Mouse (Mus musculus) ES-Bruce4 (cell line): ENCODE data around the gene Tnr. TPM values are rescaled to one million over a fixed set of nuclear protein-coding genes. Genes with fewer than 3 reads are reported as not detected.

Source experiments
- H3K27ac ChIP-seq: 2 replicates; pipeline ENCODE4 v1.5.1; 2012; ENCODE audit warnings: low read length, inconsistent platforms; ENCODE audit not compliant: insufficient read depth
- H3K27me3 ChIP-seq: 2 replicates; pipeline ENCODE4 v1.6.1; 2012; ENCODE audit warnings: mild to moderate bottlenecking, low read length, inconsistent platforms; ENCODE audit not compliant: control insufficient read depth, poor library complexity, insufficient read depth, severe bottlenecking
- H3K36me3 ChIP-seq: 2 replicates; pipeline ENCODE4 v1.6.1; 2012; ENCODE audit warnings: inconsistent platforms, mild to moderate bottlenecking, low read length, moderate library complexity; ENCODE audit not compliant: control insufficient read depth, poor library complexity, insufficient read depth, severe bottlenecking
- H3K4me1 ChIP-seq: one replicate; pipeline ENCODE4 v1.8.1; 2011; ENCODE audit warnings: low read length; ENCODE audit not compliant: control insufficient read depth, insufficient read depth
- H3K4me3 ChIP-seq: 2 replicates; pipeline ENCODE4 v1.5.1; 2011; ENCODE audit warnings: low read depth, mild to moderate bottlenecking, low read length
- H3K9ac ChIP-seq: 2 replicates; pipeline ENCODE4 v1.6.1; 2012; ENCODE audit warnings: low read depth, mild to moderate bottlenecking, inconsistent platforms; ENCODE audit not compliant: poor library complexity, severe bottlenecking
- H3K9me3 ChIP-seq: replicated peaks from 2 replicates; pipeline ENCODE4 v1.6.1; 2012; ENCODE audit warnings: mild to moderate bottlenecking, low read length, inconsistent platforms; ENCODE audit not compliant: control insufficient read depth, poor library complexity, insufficient read depth, severe bottlenecking
- CTCF ChIP-seq: IDR thresholded peaks from one replicate; pipeline ENCODE4 v1.8.1; 2011; ENCODE audit warnings: low read depth, low read length
- EP300 ChIP-seq: IDR thresholded peaks from 2 replicates; pipeline ENCODE4 v1.6.1; 2011; ENCODE audit warnings: low read depth, low read length; ENCODE audit not compliant: insufficient read depth
- POLR2A ChIP-seq: IDR thresholded peaks from one replicate; pipeline ENCODE4 v1.8.1; 2011; ENCODE audit warnings: low read length; ENCODE audit not compliant: insufficient read depth
- polyA plus RNA-seq: library from polyadenylated mRNA; stranded (reverse); fragments of >200 nt; gene quantifications from 2 replicates; pipeline ENCODE4 v1.2.4, GENCODE M21; 2011; ENCODE audit warnings: low read depth; ENCODE audit not compliant: missing spikeins, insufficient read depth, insufficient read length

Tnr gene
- polyA plus RNA-seq, 1 experiment = not detected

DNA sequence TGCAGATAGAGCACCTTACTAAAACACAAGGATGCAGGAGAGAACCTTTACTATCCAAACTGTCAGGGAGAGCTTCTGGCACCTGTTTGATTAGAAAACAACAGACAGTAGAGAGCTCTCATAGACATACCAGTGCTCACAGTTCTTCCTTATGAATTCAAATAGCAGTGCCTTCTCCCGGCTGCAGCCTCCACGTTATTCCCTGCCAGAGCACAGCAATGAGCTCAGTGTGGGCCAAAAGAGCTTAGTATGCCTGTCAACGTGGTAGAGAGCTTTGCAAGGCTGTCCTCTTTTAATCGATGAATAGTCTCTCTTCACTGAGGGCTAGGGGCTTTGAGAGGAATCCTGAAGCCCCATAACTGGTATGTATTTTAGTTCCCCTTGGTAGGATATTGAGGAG is 173.1 kb downstream of the Tnr start:
- no peak overlapping the region for H3K9ac ChIP-seq
- no peak overlapping the region for H3K4me3 ChIP-seq
- TF ChIP-seq CTCF (no peak), EP300 (no peak), POLR2A (no peak)
- no peaks in the 10 kb centered on the region for H3K9me3 ChIP-seq
- no peaks in the 10 kb centered on the region for H3K36me3 ChIP-seq
- no peak overlapping the region for H3K27ac ChIP-seq
- H3K4me1 ChIP-seq = no peaks in the 10 kb centered on the region
- H3K27me3 ChIP-seq = no peaks in the 10 kb centered on the region

DNA sequence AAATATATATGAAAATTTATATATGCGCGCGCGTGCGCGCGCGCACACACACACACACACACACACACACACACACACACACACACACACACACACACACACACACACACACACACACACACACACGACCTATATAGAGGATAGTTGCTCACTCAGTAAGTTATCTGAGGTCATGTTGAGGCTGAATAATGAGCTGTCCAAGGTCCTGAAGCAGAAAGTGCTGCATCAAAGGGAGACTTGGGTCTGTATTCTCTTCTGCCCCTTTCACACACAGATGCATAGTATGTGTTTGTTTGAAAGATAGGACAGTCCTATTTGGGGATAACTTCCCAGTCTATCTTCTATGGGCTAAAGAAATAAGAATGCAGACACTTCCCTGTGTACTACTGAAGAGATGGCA is 178.5 kb downstream of the Tnr start:
- no peak for TF ChIP-seq POLR2A
- TF ChIP-seq EP300 = no peak
- no peak for TF ChIP-seq CTCF
- no peak overlapping the region for H3K27ac ChIP-seq
- no peaks in the 10 kb centered on the region for H3K27me3 ChIP-seq
- H3K4me1 ChIP-seq = no peaks in the 10 kb centered on the region
- no peaks in the 10 kb centered on the region for H3K9me3 ChIP-seq
- no peak overlapping the region for H3K9ac ChIP-seq
- H3K36me3 ChIP-seq = no peaks in the 10 kb centered on the region
- no peak overlapping the region for H3K4me3 ChIP-seq

DNA sequence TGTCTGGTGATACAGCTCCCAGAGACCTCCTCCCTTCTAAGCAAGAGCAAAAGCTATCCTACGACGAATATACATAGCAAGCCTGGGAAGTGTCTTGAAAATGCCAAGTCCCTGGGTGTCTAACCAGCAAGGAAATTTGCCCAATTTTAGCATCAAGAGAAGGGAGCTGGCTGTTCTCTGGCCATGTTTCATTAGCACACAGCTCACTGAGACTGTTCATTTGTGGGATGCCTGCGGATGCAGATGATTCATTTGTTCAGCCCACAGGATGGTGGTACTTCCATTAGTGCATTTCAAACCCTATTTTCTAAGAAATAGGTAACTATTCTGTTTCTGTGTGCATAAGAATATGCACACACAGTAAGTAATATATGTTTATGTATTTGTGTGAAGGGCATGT is 181.4 kb downstream of the Tnr start:
- H3K4me3 ChIP-seq = no peak overlapping the region
- H3K9ac ChIP-seq = no peak overlapping the region
- TF ChIP-seq POLR2A = no peak
- TF ChIP-seq EP300 = no peak
- TF ChIP-seq CTCF = no peak
- H3K36me3 ChIP-seq = no peaks in the 10 kb centered on the region
- H3K4me1 ChIP-seq = no peaks in the 10 kb centered on the region
- H3K27ac ChIP-seq = no peak overlapping the region
- H3K27me3 ChIP-seq = no peaks in the 10 kb centered on the region
- no peaks in the 10 kb centered on the region for H3K9me3 ChIP-seq

DNA sequence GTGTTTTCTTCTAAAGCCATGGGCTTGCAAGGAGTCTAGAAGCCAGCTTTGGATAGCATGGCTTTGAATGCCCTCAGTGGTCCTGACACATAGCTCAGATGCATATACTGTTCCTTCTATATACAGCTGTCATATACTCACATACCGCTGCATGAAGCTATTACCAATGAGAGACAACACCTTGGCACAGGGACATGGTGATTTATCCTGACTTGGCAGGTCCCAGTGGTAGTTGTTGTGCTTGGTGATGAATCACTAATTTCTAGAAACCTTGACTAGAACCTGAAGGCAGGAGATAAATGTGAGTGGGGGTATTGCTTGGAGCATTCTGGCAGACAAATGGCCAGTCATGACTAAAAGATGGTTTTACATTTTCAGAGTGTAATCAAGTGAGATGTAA is 192.7 kb downstream of the Tnr start:
- Histone ChIP-seq H3K4me3 (no peak overlapping the region), H3K9ac (no peak overlapping the region), H3K36me3 (no peaks in the 10 kb centered on the region), H3K4me1 (no peaks in the 10 kb centered on the region), H3K9me3 (no peaks in the 10 kb centered on the region), H3K27me3 (no peaks in the 10 kb centered on the region), H3K27ac (no peak overlapping the region)
- TF ChIP-seq EP300 = no peak
- no peak for TF ChIP-seq CTCF
- TF ChIP-seq POLR2A = no peak

DNA sequence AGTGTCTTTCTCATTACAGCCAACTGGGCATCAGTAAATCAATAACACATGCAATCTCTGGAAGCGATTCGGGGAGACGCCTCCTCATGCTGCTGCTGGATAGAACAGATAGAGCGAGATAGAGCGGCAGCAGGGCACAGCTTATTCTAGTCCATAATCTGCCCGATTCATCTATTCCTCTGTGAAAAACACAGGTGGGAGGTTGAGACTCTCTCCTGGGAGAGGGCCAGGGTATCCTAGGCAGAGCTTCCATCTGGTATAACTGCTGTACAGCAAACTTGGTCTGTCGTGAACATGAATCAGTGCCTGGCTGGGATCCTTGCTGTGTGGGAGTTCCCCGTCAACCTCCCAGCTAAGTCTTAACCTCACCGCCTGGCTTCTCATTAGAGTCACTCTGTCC is 193.4 kb downstream of the Tnr start:
- no peaks in the 10 kb centered on the region for H3K36me3 ChIP-seq
- no peak overlapping the region for H3K4me3 ChIP-seq
- TF ChIP-seq POLR2A (no peak), CTCF (no peak), EP300 (no peak)
- no peaks in the 10 kb centered on the region for H3K4me1 ChIP-seq
- H3K9me3 ChIP-seq = no peaks in the 10 kb centered on the region
- no peak overlapping the region for H3K9ac ChIP-seq
- H3K27me3 ChIP-seq = no peaks in the 10 kb centered on the region
- H3K27ac ChIP-seq = no peak overlapping the region

DNA sequence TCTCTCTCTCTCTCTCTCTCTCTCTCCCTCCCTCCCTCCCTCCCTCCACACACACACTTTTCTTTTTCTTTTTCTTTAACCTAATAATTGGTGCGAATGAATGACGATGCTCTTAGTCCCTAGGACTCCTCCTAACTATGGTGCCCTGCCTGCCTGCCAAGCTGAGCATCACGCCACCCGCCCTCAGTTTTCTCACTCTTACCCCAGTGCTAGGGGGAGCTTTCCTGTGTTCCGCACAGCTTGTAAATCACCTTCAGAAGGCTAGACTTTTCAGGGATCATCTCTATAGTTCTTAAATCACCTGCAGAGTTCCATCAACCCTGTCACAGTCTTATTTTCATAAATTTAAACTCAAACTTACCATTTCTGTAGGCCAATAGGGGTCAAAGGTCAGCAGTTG is 200.2 kb downstream of the Tnr start:
- H3K9ac ChIP-seq = no peak overlapping the region
- no peaks in the 10 kb centered on the region for H3K9me3 ChIP-seq
- no peaks in the 10 kb centered on the region for H3K27me3 ChIP-seq
- TF ChIP-seq EP300 (no peak), POLR2A (no peak), CTCF (no peak)
- no peak overlapping the region for H3K4me3 ChIP-seq
- no peak overlapping the region for H3K27ac ChIP-seq
- no peaks in the 10 kb centered on the region for H3K4me1 ChIP-seq
- H3K36me3 ChIP-seq = no peaks in the 10 kb centered on the region
